Mouse (Mus musculus) thymus, postnatal 36 days (tissue): ENCODE measurements around the gene Atmin.
A peak's percentile ranks its signal among the peaks of the same experiment; 100 is the strongest.

Experiments used
- DNase-seq, 2 experiments: peaks; one replicate each; pipeline ENCODE4 v3.0.0; 2022; ENCODE audit warnings: mixed read lengths in 2 of 2

Atmin gene

DNA sequence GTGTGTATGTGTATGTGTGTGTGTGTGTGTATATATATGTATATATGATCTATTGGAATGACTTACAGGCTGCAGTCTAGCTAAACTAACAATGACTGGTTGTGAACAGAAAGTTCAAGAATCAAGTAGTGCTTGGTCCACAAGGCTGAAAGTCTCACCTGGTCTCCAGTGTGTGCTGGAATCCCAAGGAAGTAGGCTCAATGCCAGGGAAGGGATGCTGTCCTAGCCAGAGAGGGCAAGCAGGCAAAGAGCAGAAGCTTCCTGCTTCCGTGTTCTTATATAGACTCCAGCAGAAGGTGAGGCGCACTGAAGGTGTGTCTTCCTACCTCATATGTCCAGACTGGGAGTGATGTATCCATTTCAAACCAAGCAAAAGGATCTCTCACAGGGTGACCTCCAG, 8.6 kb downstream of the Atmin start:
- no peak for DNase-seq

DNA sequence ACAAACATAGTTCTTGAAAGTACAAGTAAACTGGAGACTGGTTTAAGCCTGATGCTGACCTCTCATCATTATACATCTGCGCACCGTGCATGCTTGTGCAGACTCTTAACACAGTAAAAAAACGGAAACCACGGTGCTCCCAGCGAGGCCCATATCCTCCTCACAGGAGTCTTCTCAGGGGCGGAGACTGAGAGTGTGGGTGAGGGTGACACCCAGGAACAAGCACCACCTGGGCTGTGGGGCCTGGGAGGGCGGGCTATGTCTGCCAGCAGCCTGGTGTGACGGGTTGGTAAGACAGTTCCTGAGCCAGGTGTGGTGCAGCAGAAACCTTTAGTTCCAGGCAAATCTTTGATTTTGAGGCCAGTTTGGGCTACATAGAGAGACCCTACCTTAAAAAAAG, 9.2 kb downstream of the Atmin start:
- DNase-seq, result peak; percentile 71 to 83

DNA sequence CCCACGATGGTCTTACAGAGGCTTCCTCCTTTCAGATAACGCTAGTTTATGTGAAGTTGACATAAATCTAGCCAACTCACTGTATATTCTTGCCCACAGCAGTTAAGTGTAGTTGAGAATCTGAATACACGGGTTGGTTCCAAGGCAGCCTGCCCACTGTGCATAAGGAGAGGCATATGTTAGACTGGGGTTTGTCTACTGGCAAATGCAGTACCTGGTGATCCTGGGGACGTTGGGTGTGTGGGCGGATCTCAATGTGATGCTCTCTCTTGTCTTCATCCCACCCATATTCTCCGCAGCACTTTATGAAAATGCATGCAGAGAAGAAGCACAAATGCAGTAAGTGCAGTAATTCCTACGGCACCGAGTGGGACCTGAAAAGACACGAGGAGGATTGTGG, 11.2 kb downstream of the Atmin start:
- DNase-seq, result no peak

DNA sequence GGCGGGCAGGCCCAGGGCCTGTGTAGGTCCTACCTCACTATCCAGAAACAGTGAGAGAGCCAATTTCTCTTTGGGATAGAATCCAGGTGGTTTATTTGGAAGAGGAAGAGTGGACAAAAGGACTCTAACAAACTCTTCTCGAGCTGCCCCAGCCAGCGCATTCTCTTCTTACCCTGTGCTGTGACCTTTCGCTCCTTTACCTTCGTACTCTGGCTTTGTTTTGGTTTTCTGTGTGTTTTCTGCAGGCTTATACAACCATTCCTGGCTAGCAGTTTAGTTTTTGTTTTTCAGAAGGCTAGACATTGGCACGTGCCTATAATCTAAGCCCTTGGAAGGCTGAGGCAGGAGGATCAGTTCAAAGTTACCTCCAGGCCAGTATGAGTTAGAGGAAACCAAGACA, 26.3 kb downstream of the Atmin start:
- no peak for DNase-seq

DNA sequence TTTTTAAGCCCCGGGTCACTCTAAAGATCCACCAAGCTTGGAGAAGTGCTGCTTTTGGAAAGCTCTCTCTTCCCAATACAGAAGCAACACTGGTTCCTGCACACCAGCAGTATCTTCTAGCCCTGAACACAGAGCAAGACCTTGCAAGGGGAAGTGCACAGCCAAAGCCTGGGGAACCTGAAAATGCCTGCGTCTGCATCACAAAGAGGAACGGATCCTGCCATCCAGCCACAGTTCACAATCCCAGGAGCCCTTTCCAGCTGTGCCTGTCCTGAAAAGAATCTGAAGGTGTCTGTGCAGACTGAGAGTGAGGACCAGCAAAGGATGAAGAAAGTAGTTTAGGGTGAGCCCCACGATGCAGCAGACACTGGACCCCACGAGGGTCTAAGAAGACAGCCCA, 31.9 kb downstream of the Atmin start:
- DNase-seq, result no peak

DNA sequence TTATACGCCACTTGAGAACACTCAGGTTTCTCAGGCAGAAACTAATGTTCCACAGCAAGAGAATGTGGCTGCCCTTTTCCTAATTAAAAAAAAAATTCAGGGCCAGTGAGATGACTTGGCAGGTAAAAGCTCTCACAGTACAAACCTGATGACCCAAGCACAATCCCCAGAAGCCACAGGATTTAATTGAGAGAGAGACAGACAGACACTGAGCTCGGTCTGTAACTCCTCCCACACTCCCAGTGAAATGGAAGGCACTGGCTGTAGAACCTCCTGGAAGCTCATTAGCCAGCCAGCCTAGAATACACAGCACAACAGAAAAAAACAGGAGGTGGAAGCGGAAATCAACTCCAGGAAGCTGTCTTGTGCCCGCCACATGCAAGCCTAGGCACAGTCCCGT, 32.4 kb downstream of the Atmin start:
- DNase-seq, result no peak

DNA sequence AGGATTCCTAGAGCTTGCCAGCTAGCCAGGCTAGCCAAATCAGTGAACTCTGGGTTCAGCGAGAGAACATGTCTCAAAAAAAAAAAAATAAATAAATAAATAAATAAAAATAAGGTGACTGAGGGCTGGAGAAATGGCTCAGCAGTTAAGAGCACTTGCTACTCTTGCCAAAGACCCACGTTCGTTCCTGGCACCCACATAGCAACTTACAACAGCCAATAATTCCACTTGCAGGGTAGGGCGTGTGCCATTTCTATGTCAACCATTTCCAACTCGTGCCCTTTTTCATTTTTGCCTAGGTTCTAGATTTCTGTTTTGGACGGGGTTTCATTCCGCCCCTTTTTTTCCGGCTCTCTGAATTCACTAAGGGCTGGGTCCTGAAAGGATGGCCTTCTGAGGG, 34.9 kb downstream of the Atmin start:
- DNase-seq, result no peak

DNA sequence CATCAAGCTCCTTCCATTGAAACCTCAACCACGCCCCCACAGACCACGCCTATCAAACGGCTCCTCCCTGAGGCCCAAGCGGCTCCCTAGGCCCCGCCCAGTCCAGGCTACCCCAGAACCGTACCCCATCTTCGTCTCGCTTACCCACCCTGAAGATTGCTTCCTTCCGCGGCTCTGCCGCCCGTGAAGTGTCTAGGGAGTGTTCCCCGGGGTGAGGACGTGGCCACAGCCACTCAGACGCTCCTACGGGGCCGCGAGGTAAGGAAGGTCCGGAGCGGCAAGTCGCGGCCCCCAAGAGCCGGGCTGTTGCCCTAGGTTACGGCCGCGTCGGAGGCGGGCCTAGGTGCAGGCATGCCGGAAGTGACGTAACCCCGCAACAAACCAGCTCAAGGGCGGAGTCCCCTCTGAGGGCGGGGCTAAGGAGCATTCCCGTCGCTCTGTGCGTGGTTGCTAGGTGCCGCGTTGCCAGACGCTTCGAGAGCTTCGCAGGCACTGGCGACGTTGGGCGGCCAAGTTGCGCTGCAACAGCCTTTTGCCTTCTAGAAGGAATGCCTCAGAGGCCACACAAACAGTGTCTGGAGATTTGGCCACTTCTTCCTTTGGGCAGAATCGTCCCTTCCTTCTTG, 35.6 kb downstream of the Atmin start, which contains the start of gene 1700030J22Rik:
TSS of gene 1700030J22Rik (minus strand) at position 329 of the 626 bp plus-strand sequence.
- DNase-seq, result peak; percentile 98

DNA sequence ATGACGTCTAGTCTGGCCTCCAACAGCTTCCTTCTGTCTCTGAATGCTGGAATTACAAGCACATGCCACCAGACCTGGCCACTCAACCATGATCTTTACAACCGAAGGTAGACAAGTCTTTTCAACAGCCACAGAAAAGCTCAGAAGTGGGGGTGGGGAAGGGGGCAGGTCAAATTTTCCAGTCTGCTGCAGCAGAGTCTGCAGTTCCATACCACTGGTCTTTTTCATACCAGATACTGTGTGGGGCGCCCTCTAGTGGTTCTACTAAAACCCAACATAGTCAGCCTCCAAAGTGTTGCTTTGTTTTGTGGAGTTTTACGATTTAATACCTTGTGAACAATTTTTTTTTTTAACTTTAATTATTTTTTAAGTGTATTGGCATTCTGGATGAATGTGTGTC, 36.9 kb downstream of the Atmin start:
- peak; percentile 48 to 51 for DNase-seq

DNA sequence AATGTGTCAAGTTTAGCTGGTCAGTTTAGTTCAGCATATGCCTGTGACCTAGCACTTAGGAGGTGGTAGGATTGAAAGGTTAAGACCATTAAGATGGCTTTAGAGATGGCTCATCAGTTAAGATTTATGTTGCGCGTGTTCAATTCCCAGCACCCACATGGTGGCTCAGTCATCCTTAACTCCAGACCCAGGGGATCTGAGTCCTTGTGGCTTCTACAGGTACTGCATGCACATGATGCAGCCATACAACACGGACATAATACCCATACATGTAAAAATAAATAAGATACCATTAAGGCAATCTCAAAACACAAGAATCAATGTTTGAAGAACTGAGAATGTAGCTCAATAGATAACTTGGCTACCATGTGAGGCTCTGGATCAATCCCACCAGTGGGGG, 46.6 kb downstream of the Atmin start:
- DNase-seq, result no peak

DNA sequence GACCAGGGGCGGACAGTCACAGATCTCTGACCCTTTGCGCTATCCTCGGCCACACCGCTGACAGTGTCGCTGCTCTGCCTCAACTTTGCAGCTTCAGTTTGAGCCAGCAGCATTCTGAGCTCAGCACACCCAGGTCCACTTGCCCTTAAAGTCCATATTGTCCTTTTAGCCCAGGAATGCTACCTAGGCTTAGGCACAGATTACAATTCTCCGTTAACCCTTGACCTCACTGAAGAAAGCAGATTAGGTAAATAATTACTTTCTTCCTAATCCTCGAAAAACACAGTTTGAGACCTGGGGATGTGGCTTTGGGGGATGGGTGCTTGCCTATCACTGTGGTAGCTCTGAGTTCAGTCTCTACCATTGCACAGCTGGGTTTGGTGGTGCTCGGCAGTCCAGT, 48.0 kb downstream of the Atmin start:
- no peak for DNase-seq

DNA sequence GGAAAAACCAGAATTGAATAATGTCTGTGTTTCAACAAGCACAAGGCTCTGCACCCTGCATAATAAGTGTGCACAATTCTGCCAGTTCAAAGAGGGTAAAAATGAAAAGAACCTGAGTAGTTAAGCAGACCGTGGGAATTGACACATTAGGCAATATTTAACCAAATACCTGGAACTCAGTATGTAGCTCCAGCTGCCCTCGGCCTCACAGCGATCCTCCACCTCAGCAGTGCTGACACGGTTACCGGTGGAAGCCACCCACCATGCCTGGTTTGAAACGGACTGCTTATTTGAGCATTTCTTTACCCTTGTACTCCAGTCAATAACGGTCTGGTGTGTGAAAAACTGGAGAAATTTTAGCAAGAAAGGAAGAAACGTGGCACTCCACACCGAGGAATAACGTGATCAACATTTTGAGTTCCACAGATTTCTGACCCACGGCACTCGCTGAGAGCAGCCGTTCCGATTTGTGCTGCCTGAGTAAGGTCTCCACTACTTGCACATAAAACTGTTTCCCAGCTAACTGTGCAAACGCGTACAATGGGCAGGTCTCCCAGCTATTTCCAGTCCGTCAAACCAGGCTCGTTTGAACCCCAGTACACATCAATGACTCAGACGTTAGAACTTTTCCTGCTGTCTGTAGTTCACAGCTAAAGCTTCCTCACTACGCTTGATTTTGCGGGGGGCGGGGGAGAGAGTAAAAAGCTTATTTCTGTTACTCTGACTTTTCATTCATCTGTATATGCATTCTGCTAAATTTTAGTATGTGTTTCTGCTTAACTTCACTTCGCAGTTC, 49.2 kb downstream of the Atmin start:
- peak; percentile 27 to 29 for DNase-seq

DNA sequence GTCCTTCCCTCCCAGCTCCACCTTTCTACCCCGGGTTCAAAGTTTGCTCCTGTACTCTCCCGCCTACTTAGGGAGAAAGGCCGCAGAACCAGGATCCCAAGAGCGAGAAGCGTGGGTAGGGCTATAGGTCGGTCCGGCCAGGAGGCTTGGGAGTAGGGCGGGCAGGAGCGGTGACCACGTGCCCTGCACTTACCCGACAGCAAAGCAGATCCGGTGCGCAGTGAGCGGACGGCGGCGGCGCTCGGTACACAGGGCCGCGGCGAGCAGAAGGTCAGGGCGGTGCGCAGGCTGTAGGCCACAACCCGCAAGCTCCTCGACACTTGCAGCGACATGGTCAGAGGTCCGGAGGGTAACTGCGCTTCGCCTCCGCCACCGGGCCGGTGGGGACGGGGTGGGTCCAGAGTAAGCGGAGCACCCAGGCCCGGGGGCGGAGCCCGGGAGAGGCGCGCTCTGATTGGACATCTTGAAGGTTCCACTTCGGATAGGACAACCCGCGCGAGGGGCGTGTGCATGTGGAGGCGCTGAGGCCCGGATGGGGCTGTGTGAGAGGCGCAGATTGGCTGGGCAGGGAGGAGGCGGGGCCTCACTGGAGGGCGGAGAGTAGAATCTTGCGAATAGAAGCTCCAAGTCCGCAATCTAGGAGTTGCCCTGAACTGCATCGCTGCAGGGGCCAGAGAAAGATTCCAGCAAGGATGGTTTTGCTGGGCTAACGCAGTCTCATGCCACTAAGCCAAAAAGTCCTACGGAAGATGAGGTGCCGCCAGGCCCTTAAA, 50.1 kb downstream of the Atmin start, which contains the start of gene Gcsh:
TSS of gene Gcsh (minus strand) at position 443 of the 773 bp plus-strand sequence.
- peak; percentile 97 to 98 for DNase-seq

DNA sequence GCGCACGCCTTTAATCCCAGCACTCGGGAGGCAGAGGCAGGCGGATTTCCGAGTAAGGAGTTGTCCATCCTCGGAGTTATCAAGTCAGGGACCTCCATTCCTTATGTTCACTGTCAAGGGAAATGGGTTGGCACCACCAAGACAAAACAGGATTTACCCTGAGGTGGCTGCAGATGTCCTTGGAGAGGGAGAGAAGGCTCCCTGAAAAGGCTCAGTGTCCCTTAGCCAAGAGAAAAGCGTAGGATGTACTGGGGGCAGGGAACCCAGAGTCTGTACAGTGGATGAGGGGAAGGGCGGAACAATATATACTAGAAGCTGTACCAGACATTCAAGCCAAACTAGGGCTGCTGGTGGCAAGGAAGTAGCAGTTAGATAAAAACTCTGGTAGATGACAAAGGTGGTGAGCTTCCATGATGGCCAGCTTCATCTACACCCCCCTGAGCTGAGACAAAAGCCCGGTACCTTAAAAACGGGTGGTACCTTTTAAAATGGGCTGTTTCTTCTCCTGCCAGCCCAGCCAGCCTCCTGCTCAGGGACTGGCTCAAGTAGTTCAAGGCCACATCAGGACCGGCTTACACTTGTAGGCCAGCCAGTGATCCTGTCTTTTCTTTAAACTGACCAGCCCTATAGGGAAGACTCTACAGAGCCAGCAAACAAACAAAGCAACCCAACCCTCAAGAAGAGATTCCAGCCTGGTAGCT, 51.0 kb downstream of the Atmin start:
- no peak for DNase-seq
